Mouse (Mus musculus) CD8-positive naive resting alpha-beta T cell, adult 57 days (primary cell): ENCODE data around the gene Psme2. TPM values are rescaled to one million over a fixed set of nuclear protein-coding genes. Genes with fewer than 3 reads are reported as not detected.

Experiments used
- total RNA-seq: library from RNA; stranded (reverse); gene quantifications from one replicate; pipeline ENCODE4 v1.2.4, GENCODE M21; 2023

Gene Psme2
- total RNA-seq: 372 TPM

DNA sequence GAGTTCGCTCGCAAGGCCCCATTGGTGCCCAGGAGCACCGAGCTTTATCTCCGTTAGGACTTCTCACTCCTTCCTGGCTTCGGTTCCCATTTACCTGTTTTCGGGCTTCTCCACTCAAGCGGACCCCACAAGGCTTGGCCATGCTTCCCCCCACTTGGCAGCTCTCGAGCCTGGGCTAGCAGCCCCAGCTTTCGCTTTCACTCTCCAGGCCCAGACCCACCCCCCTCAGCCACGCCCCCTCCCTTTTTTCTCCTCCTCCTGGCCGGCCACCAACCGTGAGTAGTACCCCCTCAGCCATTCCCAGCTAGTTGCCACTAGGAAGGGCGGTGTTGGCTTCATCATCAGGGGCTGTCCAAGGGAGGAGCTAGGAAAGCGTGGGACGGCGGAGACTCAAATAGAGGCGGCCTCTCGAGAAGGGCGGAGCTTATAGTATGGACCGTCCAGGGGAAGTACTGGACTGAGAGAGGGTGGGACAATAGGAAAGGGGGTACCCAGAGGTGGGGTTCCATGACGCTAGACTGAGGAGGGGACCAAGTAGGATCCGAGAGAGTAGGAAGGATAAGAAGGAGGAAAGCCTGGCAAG lies at the start of gene Psme2:
Psme2 (minus strand) TSS at position 366 of the 583 bp plus-strand sequence.

DNA sequence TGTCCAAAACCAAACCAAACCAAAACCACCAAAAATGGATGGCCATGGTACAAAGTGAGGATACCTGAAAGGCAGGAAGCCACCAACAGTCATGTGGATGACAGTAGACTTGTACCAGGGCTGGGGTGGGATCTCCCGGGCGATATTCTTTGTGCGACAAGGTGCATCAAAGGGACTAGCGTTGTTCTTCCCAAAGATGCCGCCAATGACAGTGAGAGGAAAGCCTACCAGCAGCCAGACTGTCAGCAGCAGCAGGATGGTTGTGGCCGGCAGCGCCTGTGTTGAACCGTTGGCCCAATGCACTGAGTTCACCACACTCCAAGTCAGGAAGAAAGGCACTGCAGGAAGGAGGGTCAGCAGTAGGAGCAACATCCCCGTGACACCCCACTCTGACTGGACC lies 46.9 kb upstream of the Psme2 start, which contains the start of gene Gm49378:
Gm49378 (minus strand) TSS at position 101 of the 400 bp plus-strand sequence.

DNA sequence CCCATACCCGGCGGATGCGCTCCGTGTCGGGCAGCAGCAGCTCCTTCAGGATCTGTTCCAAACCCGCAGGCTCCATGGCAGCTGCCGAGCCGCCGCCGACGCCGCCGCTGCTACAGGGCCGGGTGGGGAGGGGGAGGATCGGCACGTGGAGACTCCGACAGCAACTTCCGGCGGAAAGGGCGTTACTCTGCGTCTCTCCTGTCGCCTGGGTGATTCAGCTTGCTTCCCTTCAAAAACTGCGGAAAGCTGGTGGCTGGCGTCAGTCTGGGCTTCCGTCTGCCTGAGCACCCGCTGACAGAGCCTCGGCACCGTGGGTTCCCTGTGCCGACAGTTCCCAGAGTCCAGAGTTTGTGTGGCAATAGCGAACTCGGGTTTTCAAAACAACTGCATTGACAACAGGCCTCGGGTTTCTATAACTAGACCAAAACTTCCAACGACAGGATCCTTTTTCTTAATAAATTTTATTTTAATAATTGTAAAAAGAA lies 44.7 kb upstream of the Psme2 start, which contains the start of gene Ipo4:
Ipo4 (minus strand) TSS at position 435 of the 485 bp plus-strand sequence.

GRCm38 (mm10) chr14:55617822-55618221 lies 26.9 kb upstream of the Psme2 start, which contains the start of gene Rec8:
Gene Rec8 (plus strand): TSS chr14:55618037.

DNA sequence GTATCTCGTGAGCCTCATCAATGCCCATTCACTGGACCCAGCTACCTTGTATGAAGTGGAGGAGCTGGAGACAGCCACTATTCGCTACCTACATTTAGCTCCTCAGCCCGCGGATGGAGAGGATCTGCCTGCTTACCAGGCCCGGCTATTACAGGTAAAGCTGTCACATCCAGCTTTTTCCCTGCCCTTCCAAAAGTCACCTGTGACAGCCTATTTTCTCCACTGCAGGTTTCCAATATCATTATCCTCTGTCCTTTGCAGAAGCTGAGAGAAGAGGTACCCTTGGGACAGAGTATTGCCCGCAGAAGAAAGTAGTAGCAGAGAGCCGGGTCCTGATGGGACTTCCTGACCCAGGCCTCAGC lies 12.3 kb upstream of the Psme2 start, which contains the start of gene Irf9:
Irf9 (plus strand) TSS at position 301 of the 362 bp plus-strand sequence.

DNA sequence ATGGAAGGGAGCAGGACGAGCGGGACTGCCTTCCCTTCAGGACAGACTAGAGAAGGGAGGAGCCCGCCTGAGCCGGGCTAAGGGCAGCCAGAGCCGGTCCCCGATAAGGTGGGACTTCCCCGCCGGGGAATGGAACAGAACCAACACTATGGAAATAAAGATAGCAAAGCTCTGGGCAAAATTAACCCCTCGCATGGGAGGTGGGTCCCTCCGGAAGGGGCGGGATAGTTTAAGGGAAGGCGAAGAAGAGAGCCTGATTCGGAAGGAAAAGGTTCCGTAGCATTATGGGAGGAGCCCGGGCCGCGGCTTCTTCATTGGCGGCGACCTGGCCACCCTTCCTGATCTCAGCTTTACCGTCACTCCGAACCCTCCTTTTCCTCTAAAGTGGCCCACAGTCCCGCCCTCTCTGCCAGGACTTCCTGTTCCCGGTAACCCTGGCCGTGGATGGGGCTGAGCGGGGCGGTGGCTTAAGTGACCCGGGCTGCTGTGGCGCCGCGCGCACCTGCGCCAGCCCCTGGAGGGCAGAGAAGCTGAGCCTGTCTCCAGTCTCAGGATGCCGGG lies 498 bp upstream of the Psme2 start, which contains the start of gene Rnf31:
Rnf31 (plus strand) TSS at position 378 of the 561 bp plus-strand sequence.

GRCm38 (mm10) chr14:55584702-55585565 lies 6.0 kb downstream of the Psme2 start, which contains the start of gene Emc9:
Gene Emc9 (minus strand): TSS chr14:55585302.

GRCm38 (mm10) chr14:55577871-55578667 lies 12.8 kb downstream of the Psme2 start, which contains the start of gene Psme1:
Gene Psme1 (plus strand): TSS chr14:55578123.

GRCm38 (mm10) chr14:55575302-55575701 lies 15.6 kb downstream of the Psme2 start, which contains the start of gene Fitm1:
Gene Fitm1 (plus strand): TSS chr14:55575617.

DNA sequence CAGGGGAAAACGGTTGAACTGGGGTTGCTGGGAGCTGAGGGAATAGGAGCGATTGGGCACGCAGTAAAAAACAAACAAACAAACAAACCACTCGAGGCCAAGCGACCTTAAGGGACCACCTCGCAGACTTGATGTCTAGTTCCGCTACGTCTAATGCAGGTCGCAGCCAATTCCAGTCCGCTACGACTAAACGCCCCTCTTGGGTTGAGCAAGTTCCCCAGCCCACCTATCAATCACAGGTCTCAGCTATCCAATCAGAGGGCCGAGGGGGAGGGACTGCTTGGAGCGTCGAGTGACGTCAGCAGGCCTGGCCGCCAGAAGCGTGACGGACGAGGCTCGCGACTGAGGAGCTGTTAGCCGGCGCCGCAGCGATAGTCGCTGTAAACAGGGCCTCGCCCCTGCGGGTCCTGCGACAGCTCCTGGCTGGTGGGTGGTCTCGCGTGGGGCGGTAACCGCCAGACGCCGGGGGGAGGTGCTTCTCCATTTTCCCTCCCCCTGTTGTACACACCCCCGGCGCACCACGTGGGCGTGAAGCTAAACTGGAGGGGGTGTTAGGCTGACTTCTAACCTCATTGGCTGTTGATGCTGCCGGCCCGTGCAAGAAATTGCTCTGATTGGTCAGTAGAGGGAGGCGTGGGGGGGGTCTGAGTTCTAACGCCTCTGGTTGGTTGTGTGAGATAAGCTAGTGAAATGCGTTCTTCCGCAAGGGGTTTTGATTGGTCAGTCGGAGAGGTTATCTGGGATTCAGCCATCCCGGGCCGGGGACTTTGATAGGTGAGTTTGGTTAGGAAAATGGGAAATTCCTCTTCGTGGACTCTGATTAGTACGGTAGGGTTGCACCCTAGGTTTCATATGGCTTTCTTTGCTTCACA lies 30.5 kb downstream of the Psme2 start, which contains the start of gene A730061H03Rik:
A730061H03Rik (minus strand) TSS at position 205 of the 872 bp plus-strand sequence.

GRCm38 (mm10) chr14:55559799-55560201 lies 31.1 kb downstream of the Psme2 start, which contains the start of gene Dcaf11:
Gene Dcaf11 (plus strand): TSS chr14:55560006.

GRCm38 (mm10) chr14:55540067-55540786 lies 50.7 kb downstream of the Psme2 start, which contains the start of gene Pck2:
Gene Pck2 (plus strand): TSS chr14:55540266.

Other genes with a start within 250 kb of the Psme2 start
- gene Dhrs4, start 112.4 kb downstream of the Psme2 start, total RNA-seq: 24.5 TPM
- gene Carmil3, start 100.5 kb downstream of the Psme2 start, total RNA-seq: 0.52 TPM
- not detected for gene Cpne6, start 80.7 kb downstream of the Psme2 start, total RNA-seq
- gene Nrl, start 66.1 kb downstream of the Psme2 start, total RNA-seq: not detected
- 10.7 TPM for gene Pck2, start 50.8 kb downstream of the Psme2 start, total RNA-seq
- 72.0 TPM for gene Dcaf11, start 31.1 kb downstream of the Psme2 start, total RNA-seq
- 2.6 TPM for gene A730061H03Rik, start 30.7 kb downstream of the Psme2 start, total RNA-seq
- gene Fitm1, start 15.5 kb downstream of the Psme2 start, total RNA-seq: not detected
- gene Psme1, start 13.0 kb downstream of the Psme2 start, total RNA-seq: 323 TPM
- 26.3 TPM for gene Emc9, start 5.8 kb downstream of the Psme2 start, total RNA-seq
- gene Rnf31, start 595 bp upstream of the Psme2 start, total RNA-seq: 91.9 TPM
- gene Irf9, start 12.5 kb upstream of the Psme2 start, total RNA-seq: 90.0 TPM
- gene Rec8, start 26.9 kb upstream of the Psme2 start, total RNA-seq: not detected
- 65.4 TPM for gene Ipo4, start 44.8 kb upstream of the Psme2 start, total RNA-seq
- 4.2 TPM for gene Gm49378, start 46.8 kb upstream of the Psme2 start, total RNA-seq
- gene Tm9sf1, start 52.7 kb upstream of the Psme2 start, total RNA-seq: 40.1 TPM
- gene Tssk4, start 59.1 kb upstream of the Psme2 start, total RNA-seq: 4.1 TPM
- gene Mdp1, start 69.4 kb upstream of the Psme2 start, total RNA-seq: 45.7 TPM
- gene Gmpr2, start 80.8 kb upstream of the Psme2 start, total RNA-seq: 18.6 TPM
- 164 TPM for gene Nedd8, start 81.0 kb upstream of the Psme2 start, total RNA-seq
- 101 TPM for gene Tinf2, start 90.7 kb upstream of the Psme2 start, total RNA-seq
- gene Tgm1, start 122.8 kb upstream of the Psme2 start, total RNA-seq: 0.95 TPM
- gene Rabggta, start 131.2 kb upstream of the Psme2 start, total RNA-seq: 85.8 TPM
- 11.6 TPM for gene Dhrs1, start 154.6 kb upstream of the Psme2 start, total RNA-seq
- 30.4 TPM for gene Nop9, start 154.6 kb upstream of the Psme2 start, total RNA-seq
- gene Cideb, start 167.3 kb upstream of the Psme2 start, total RNA-seq: not detected
- 0.18 TPM for gene Ltb4r2, start 170.3 kb upstream of the Psme2 start, total RNA-seq
- 0.37 TPM for gene Ltb4r1, start 174.8 kb upstream of the Psme2 start, total RNA-seq
- 0.52 TPM for gene Adcy4, start 193.0 kb upstream of the Psme2 start, total RNA-seq
- gene Ripk3, start 197.8 kb upstream of the Psme2 start, total RNA-seq: 40.3 TPM
- not detected for gene Nfatc4, start 232.0 kb upstream of the Psme2 start, total RNA-seq